Mouse (Mus musculus) layer of hippocampus, postnatal 10 days (tissue): ENCODE measurements at regions not wholly inside any gene's neighbourhood (a gene's known extent, or its start where the extent isn't known, plus 50 kb on each side); places are given as distances from the start of the nearest gene placed in this dataset.

Experiments
- DNase-seq, 2 experiments: peaks; one replicate each; pipeline ENCODE4 v3.0.0; 2021; ENCODE audit warnings: low spot score in 2 of 2

DNA sequence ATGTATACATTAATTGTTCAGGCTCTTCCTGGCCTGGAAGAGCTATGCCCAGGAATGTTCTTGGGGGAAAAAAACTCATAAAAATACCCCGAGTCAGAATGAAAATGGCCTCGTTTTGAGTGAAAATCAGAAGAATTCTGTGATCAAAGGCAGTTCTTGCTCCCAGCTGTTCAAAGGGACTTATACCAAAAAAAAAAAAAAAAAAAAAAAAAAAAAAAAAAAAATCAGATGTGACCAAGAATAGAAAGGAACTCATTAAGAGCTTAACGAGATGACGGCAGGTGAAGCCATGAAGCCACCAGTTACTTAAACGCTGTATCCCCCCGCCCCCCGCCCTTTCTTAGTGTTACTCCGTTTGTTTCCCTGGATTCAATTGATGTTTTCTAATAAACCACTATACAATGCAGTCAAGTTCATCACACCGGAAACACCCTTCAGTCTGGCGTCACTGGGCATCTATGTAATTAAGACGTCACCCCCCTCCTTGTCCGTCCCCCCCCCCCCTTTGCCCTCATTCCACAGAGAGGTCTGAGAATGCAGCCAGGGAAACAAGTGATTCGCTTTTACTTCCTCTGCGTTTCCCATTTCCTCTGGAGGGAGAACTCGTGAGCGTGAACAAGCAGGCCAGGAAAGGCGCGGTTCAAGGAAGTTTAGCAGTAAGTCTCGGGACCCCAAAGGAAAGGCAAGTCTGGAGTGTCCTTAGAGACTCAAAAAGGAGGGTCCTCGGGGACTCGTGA, 99.1 kb downstream of the Zfp326 start:
- DNase-seq, result no peak

- DNase-seq, result no peak
These were observed 98.3 kb downstream of the Zfp326 start for GRCm38 (mm10) chr5:105974576-105975177.
